In genomic region chr9:36727034-36727755, GRCm38 (mm10) we compare ENCODE assay signal across 8 mouse cellular contexts. TPM values are rescaled to one million over a fixed set of nuclear protein-coding genes. Genes with fewer than 3 reads are reported as not detected.
DNase-seq lines count a peak whose midpoint lies in the region; ATAC-seq and TF ChIP-seq lines count a peak whose summit lies in the region.

Gene Chek1 (minus strand): TSS chr9:36727065.

- H3K4me1 ChIP-seq in hindbrain, embryonic 15.5 days (replicated peaks), result peaks cover 16% of the 10 kb centered on the region
- H3K4me1 ChIP-seq in midbrain, embryonic 14.5 days (ENCODE audit: control insufficient read depth, insufficient read depth, low read length), result peaks cover 11% of the 10 kb centered on the region

- peak within 1 kb of the TSS; percentile 80 for H3K27ac ChIP-seq in gastrocnemius, adult 2 months
- H3K27ac ChIP-seq in hindbrain, embryonic 15.5 days (replicated peaks), result peak within 1 kb of the TSS; percentile 90
- peak within 1 kb of the TSS; percentile 83 for H3K27ac ChIP-seq in midbrain, embryonic 14.5 days (replicated peaks; ENCODE audit: low read depth, low read length)

- no peak for ATAC-seq in hindbrain, embryonic 15.5 days (ENCODE audit: low FRiP score, low read depth)
- ATAC-seq in midbrain, embryonic 14.5 days (ENCODE audit: low FRiP score, low TSS enrichment), result no peak

- H3K4me2 ChIP-seq in hindbrain, embryonic 15.5 days, result peak within 1 kb of the TSS; percentile 100
- peak within 1 kb of the TSS; percentile 97 for H3K4me2 ChIP-seq in midbrain, embryonic 14.5 days (ENCODE audit: low read length)

- intact Hi-C loops in gastrocnemius, adult 2 months (cut with DNase I), result loop anchor here (5.0 kb wide), 1 partner anchor 35 kb away; no protein-coding TSS in a partner anchor

- no peak for TF ChIP-seq CTCF in gastrocnemius, adult 2 months (IDR thresholded peaks at IDR 0.05)

- peak within 1 kb of the TSS; percentile 77 for H3K4me3 ChIP-seq in gastrocnemius, adult 2 months
- peak within 1 kb of the TSS; percentile 82 for H3K4me3 ChIP-seq in hindbrain, embryonic 15.5 days
- peak within 1 kb of the TSS; percentile 63 for H3K4me3 ChIP-seq in midbrain, embryonic 14.5 days (replicated peaks; ENCODE audit: low read depth, low read length)

- peaks cover 16% of the 10 kb centered on the region for H3K36me3 ChIP-seq in hindbrain, embryonic 15.5 days
- peaks cover 14% of the 10 kb centered on the region for H3K36me3 ChIP-seq in midbrain, embryonic 14.5 days (ENCODE audit: control insufficient read depth, insufficient read depth, low read length)

- WGBS in hindbrain, embryonic 15.5 days, result 8% methylated on average over 12 of the region's 12 CpGs
- WGBS in midbrain, embryonic 14.5 days, result 7% methylated on average over 12 of the region's 12 CpGs

- no peak for DNase-seq in gastrocnemius, adult 2 months
- no peak for DNase-seq in gastrocnemius, adult 18-20 months (ENCODE audit: low spot score)
- peak; percentile 39 for DNase-seq in CD4-positive helper T cell, adult 2 months (ENCODE audit: low read depth, low spot score)
- peak; percentile 2 for DNase-seq in embryo, embryonic 11 days
- no peak for DNase-seq in midbrain, embryonic 14.5 days
- DNase-seq in left cerebral cortex, adult 11 months (ENCODE audit: low spot score), result no peak
- no peak for DNase-seq in natural killer cell, adult 2 months (ENCODE audit: low spot score in 2 of 2)

- H3K9me3 ChIP-seq in hindbrain, embryonic 15.5 days, result no peaks in the 10 kb centered on the region
- H3K9me3 ChIP-seq in midbrain, embryonic 14.5 days (ENCODE audit: control insufficient read depth, low read length), result no peaks in the 10 kb centered on the region

- H3K9ac ChIP-seq in hindbrain, embryonic 15.5 days, result peak within 1 kb of the TSS; percentile 74
- H3K9ac ChIP-seq in midbrain, embryonic 14.5 days (replicated peaks; ENCODE audit: low read length), result peak within 1 kb of the TSS; percentile 80

- no peaks in the 10 kb centered on the region for H3K27me3 ChIP-seq in hindbrain, embryonic 15.5 days
- H3K27me3 ChIP-seq in midbrain, embryonic 14.5 days (ENCODE audit: control insufficient read depth, insufficient read depth, low read length), result no peaks in the 10 kb centered on the region

RNA-seq across cellular contexts. Expression of gene Chek1, which starts in this region (rescaled TPM):
- under 1 TPM in 1 of 2 experiments, not detected in 1; 0.70 TPM for total RNA-seq in gastrocnemius, adult 2 months (2021)
- under 1 TPM; 0.09 to 0.62 TPM for total RNA-seq in gastrocnemius, adult 18-20 months (2021)
- 10.2 and 11.5 TPM in 2 replicates for polyA plus RNA-seq in hindbrain, embryonic 15.5 days (2015; fragmentation: Nextera tagmentation; extraction: Ambion mirVana)
- polyA plus RNA-seq in midbrain, embryonic 14.5 days (2014; fragmentation: Nextera tagmentation; extraction: Ambion mirVana), result 9.9 and 11.1 TPM in 2 replicates

Comparison
In these comparisons a context has a peak if more than half of its experiments do, and no peak if none do; other contexts are left out.
1. DNase-seq: peak in CD4-positive helper T cell, adult 2 months (single experiment) and embryo, embryonic 11 days (single experiment); none in gastrocnemius, adult 2 months (single experiment), gastrocnemius, adult 18-20 months (single experiment), midbrain, embryonic 14.5 days (single experiment), left cerebral cortex, adult 11 months (single experiment) and natural killer cell, adult 2 months (0 of 2).
2. Peak in every context shown above with its lines, with median percentiles within 50 percentile points of each other: H3K27ac ChIP-seq and H3K4me3 ChIP-seq.